Mouse (Mus musculus): Measurements from ENCODE around the gene Ormdl2.

- TF ChIP-seq EP300 (IDR thresholded peaks at IDR 0.05; ENCODE audit: low read depth) (no peak), CTCF (IDR thresholded peaks at IDR 0.05; ENCODE audit: low read depth) (no peak)
Measured at GRCm38 (mm10) chr10:128807018-128807417, 14.4 kb downstream of the Ormdl2 start.

All from heart, postnatal 0 days (tissue).